Mouse (Mus musculus): Measurements from ENCODE around the gene Spns1. TPM values are rescaled to one million over a fixed set of nuclear protein-coding genes. Genes with fewer than 3 reads are reported as not detected.

The Spns1 gene
- total and polyA plus RNA-seq, 2 experiments from 2014 or later = 88.9 to 119 TPM

DNA sequence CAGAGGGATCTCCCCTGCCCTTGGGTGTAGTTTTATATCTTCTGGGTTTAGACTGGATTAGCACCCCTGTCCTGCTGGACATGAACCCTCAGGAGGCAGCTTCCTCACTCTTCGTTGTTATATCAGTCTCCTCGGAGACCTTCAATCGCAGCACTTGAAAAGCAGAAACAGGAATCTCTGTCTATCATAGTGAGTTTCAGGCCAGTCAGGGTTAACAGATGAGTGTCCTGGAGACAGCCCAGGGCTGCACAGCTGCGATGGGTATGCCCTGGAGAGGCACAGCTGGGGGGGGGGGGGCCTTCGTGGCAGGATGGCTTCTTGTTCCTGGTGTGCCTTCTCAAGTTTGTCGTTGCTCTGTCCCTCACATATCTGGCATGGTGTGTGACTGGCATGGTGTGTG, 36.4 kb downstream of the Spns1 start:
- 56% methylated on average over 6 of the region's 6 CpGs for WGBS
- no peak for ATAC-seq (ENCODE audit: low FRiP score)

DNA sequence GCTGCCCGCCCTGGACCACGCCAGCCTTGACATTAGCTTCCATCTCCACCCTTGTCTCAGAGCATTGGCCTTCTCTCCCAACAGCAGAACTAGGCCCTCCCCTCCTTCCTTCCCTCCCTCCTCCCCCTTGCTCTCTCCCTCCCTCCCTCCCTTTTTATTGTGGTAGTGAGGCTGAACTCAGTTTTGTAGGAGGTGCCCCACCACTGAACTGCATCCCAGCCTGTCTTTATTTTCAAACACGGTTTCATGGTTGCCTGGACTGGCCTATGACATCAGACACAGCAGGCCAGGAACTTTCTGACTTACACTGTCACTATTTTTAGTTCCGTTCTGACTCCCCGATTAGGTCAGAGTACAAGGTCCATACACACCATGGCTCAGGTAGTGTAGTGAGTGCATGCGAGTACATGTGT, 37.0 kb downstream of the Spns1 start:
- no peaks in the 10 kb centered on the region for H3K27me3 ChIP-seq (ENCODE audit: insufficient read depth, low read length)
- no peak overlapping the region for H3K9ac ChIP-seq (replicated peaks; ENCODE audit: low read length, poor library complexity, severe bottlenecking)
- TF ChIP-seq CTCF (IDR thresholded peaks at IDR 0.05) = no peak
- no peaks in the 10 kb centered on the region for H3K36me3 ChIP-seq (ENCODE audit: insufficient read depth, low read length)
- no peak overlapping the region for H3K27ac ChIP-seq (ENCODE audit: low read depth, low read length)
- no peak overlapping the region for H3K4me2 ChIP-seq (ENCODE audit: low read depth, low read length, poor library complexity, severe bottlenecking)
- no peaks in the 10 kb centered on the region for H3K9me3 ChIP-seq (ENCODE audit: low read length)
- H3K4me1 ChIP-seq (ENCODE audit: insufficient read depth, low read length) = no peaks in the 10 kb centered on the region
- 78% methylated on average over 6 of the region's 6 CpGs for WGBS
- no peak overlapping the region for H3K4me3 ChIP-seq (ENCODE audit: low read depth, low read length)
- ATAC-seq (ENCODE audit: low FRiP score) (no peak), DNase-seq (ENCODE audit: low spot score) (no peak)

More for the DNA sequence above, 36.4 kb downstream of the Spns1 start:
- H3K4me1 ChIP-seq (ENCODE audit: insufficient read depth, low read length) = no peaks in the 10 kb centered on the region
- H3K4me2 ChIP-seq (ENCODE audit: low read depth, low read length, poor library complexity, severe bottlenecking) = no peak overlapping the region
- no peak overlapping the region for H3K27ac ChIP-seq (ENCODE audit: low read depth, low read length)
- no peak for DNase-seq (ENCODE audit: low spot score)
- H3K36me3 ChIP-seq (ENCODE audit: insufficient read depth, low read length) = no peaks in the 10 kb centered on the region
- TF ChIP-seq CTCF (IDR thresholded peaks at IDR 0.05) = no peak
- H3K4me3 ChIP-seq (ENCODE audit: low read depth, low read length) = no peak overlapping the region
- H3K9ac ChIP-seq (replicated peaks; ENCODE audit: low read length, poor library complexity, severe bottlenecking) = no peak overlapping the region
- no peaks in the 10 kb centered on the region for H3K9me3 ChIP-seq (ENCODE audit: low read length)
- H3K27me3 ChIP-seq (ENCODE audit: insufficient read depth, low read length) = no peaks in the 10 kb centered on the region

GRCm38 (mm10) chr7:126339521-126339971, 37.7 kb downstream of the Spns1 start:
- ATAC-seq (ENCODE audit: low FRiP score) (no peak), DNase-seq (ENCODE audit: low spot score) (no peak)
- H3K4me3 ChIP-seq (ENCODE audit: low read depth, low read length) = no peak overlapping the region
- no peaks in the 10 kb centered on the region for H3K4me1 ChIP-seq (ENCODE audit: insufficient read depth, low read length)
- H3K4me2 ChIP-seq (ENCODE audit: low read depth, low read length, poor library complexity, severe bottlenecking) = no peak overlapping the region
- no peak for TF ChIP-seq CTCF (IDR thresholded peaks at IDR 0.05)
- no peak overlapping the region for H3K9ac ChIP-seq (replicated peaks; ENCODE audit: low read length, poor library complexity, severe bottlenecking)
- H3K27me3 ChIP-seq (ENCODE audit: insufficient read depth, low read length) = no peaks in the 10 kb centered on the region
- H3K36me3 ChIP-seq (ENCODE audit: insufficient read depth, low read length) = no peaks in the 10 kb centered on the region
- WGBS = 70% methylated on average over 8 of the region's 8 CpGs
- H3K27ac ChIP-seq (ENCODE audit: low read depth, low read length) = no peak overlapping the region
- no peaks in the 10 kb centered on the region for H3K9me3 ChIP-seq (ENCODE audit: low read length)

GRCm38 (mm10) chr7:126338906-126339305, 38.3 kb downstream of the Spns1 start:
- H3K27ac ChIP-seq (ENCODE audit: low read depth, low read length) = no peak overlapping the region
- ATAC-seq (ENCODE audit: low FRiP score) (no peak), DNase-seq (ENCODE audit: low spot score) (no peak)
- no peak overlapping the region for H3K4me3 ChIP-seq (ENCODE audit: low read depth, low read length)
- 84% methylated on average over 8 of the region's 8 CpGs for WGBS
- H3K36me3 ChIP-seq (ENCODE audit: insufficient read depth, low read length) = no peaks in the 10 kb centered on the region
- H3K9me3 ChIP-seq (ENCODE audit: low read length) = no peaks in the 10 kb centered on the region
- no peak overlapping the region for H3K9ac ChIP-seq (replicated peaks; ENCODE audit: low read length, poor library complexity, severe bottlenecking)
- TF ChIP-seq CTCF (IDR thresholded peaks at IDR 0.05) = no peak
- H3K27me3 ChIP-seq (ENCODE audit: insufficient read depth, low read length) = no peaks in the 10 kb centered on the region
- H3K4me1 ChIP-seq (ENCODE audit: insufficient read depth, low read length) = no peaks in the 10 kb centered on the region
- no peak overlapping the region for H3K4me2 ChIP-seq (ENCODE audit: low read depth, low read length, poor library complexity, severe bottlenecking)

GRCm38 (mm10) chr7:126335556-126335955, 41.7 kb downstream of the Spns1 start:
- Histone ChIP-seq H3K9ac (replicated peaks; ENCODE audit: low read length, poor library complexity, severe bottlenecking) (no peak overlapping the region), H3K27me3 (ENCODE audit: insufficient read depth, low read length) (no peaks in the 10 kb centered on the region), H3K27ac (ENCODE audit: low read depth, low read length) (no peak overlapping the region), H3K4me2 (ENCODE audit: low read depth, low read length, poor library complexity, severe bottlenecking) (no peak overlapping the region), H3K4me1 (ENCODE audit: insufficient read depth, low read length) (no peaks in the 10 kb centered on the region), H3K9me3 (ENCODE audit: low read length) (no peaks in the 10 kb centered on the region), H3K36me3 (ENCODE audit: insufficient read depth, low read length) (no peaks in the 10 kb centered on the region), H3K4me3 (ENCODE audit: low read depth, low read length) (no peak overlapping the region)
- peak; percentile 21 for DNase-seq (ENCODE audit: low spot score)
- TF ChIP-seq CTCF (IDR thresholded peaks at IDR 0.05) = peak; percentile 49
- 81% methylated on average over 1 of the region's 1 CpGs for WGBS
- ATAC-seq (ENCODE audit: low FRiP score) = no peak

- Histone ChIP-seq H3K9me3 (ENCODE audit: low read length) (no peaks in the 10 kb centered on the region), H3K4me2 (ENCODE audit: low read depth, low read length, poor library complexity, severe bottlenecking) (no peak overlapping the region), H3K27me3 (ENCODE audit: insufficient read depth, low read length) (no peaks in the 10 kb centered on the region), H3K27ac (ENCODE audit: low read depth, low read length) (no peak overlapping the region), H3K4me3 (ENCODE audit: low read depth, low read length) (no peak overlapping the region), H3K9ac (replicated peaks; ENCODE audit: low read length, poor library complexity, severe bottlenecking) (no peak overlapping the region), H3K36me3 (ENCODE audit: insufficient read depth, low read length) (no peaks in the 10 kb centered on the region), H3K4me1 (ENCODE audit: insufficient read depth, low read length) (no peaks in the 10 kb centered on the region)
- WGBS = 70% methylated on average over 3 of the region's 3 CpGs
- DNase-seq (ENCODE audit: low spot score) = no peak
- no peak for ATAC-seq (ENCODE audit: low FRiP score)
- TF ChIP-seq CTCF (IDR thresholded peaks at IDR 0.05) = no peak
These were observed 44.6 kb downstream of the Spns1 start for GRCm38 (mm10) chr7:126332691-126333090.

Data from midbrain, postnatal 0 days (tissue).